Mouse (Mus musculus) liver, postnatal 0 days (tissue): Measurements from ENCODE around the gene Gm21985. TPM values are rescaled to one million over a fixed set of nuclear protein-coding genes. Genes with fewer than 3 reads are reported as not detected.
"Not testable (repeated sequence)": the region's sequence is repeated elsewhere in the genome, so short reads cannot be mapped to it uniquely, and the experiment has no call there.

Experiments
- ATAC-seq: fragments of 200-750 bp; cut with Nextera tagmentation; 2 replicates; pipeline ENCODE4 v1.8.0; 2017; ENCODE audit warnings: mild to moderate bottlenecking, moderate library complexity
- DNase-seq: peaks from one replicate; pipeline ENCODE4 v3.0.0-alpha.2; 2016
- H3K27ac ChIP-seq: fragments of 300-500 bp; sonication (generic); 2 replicates; pipeline ENCODE4 v1.5.1; 2014; ENCODE audit warnings: antibody characterized with exemption, moderate library complexity, mild to moderate bottlenecking, low read depth
- H3K27me3 ChIP-seq: fragments of 300-500 bp; sonication (generic); 2 replicates; pipeline ENCODE4 v1.6.1; 2014; ENCODE audit warnings: low read length, control low read depth, mixed read lengths; ENCODE audit not compliant: insufficient read depth
- H3K36me3 ChIP-seq: fragments of 300-500 bp; sonication (generic); replicated peaks from 2 replicates; pipeline ENCODE4 v1.6.1; 2014; ENCODE audit warnings: mild to moderate bottlenecking, control low read depth, low read length, moderate library complexity, mixed read lengths; ENCODE audit not compliant: insufficient read depth
- H3K4me1 ChIP-seq: fragments of 300-500 bp; sonication (generic); 2 replicates; pipeline ENCODE4 v1.6.1; 2014; ENCODE audit warnings: antibody characterized with exemption, mild to moderate bottlenecking, control low read depth; ENCODE audit not compliant: insufficient read depth
- H3K4me2 ChIP-seq: fragments of 300-500 bp; sonication (generic); 2 replicates; pipeline ENCODE4 v1.6.1; 2014; ENCODE audit warnings: low read depth, mild to moderate bottlenecking, low read length, moderate library complexity, mixed read lengths
- H3K4me3 ChIP-seq: fragments of 300-500 bp; sonication (generic); 2 replicates; pipeline ENCODE4 v1.5.1; 2014; ENCODE audit warnings: low read depth, low read length
- H3K9ac ChIP-seq: fragments of 300-500 bp; sonication (generic); replicated peaks from 2 replicates; pipeline ENCODE4 v1.6.1; 2014; ENCODE audit warnings: mild to moderate bottlenecking, moderate library complexity
- H3K9me3 ChIP-seq: fragments of 300-500 bp; sonication (generic); 2 replicates; pipeline ENCODE4 v1.6.1; 2016; ENCODE audit warnings: mild to moderate bottlenecking, control low read depth, low read length, mixed read lengths
- CTCF ChIP-seq: sonication (generic); IDR thresholded peaks from 2 replicates; pipeline ENCODE4 v1.5.1; 2016; ENCODE audit warnings: antibody characterized with exemption, low read depth
- EP300 ChIP-seq: IDR thresholded peaks from 2 replicates; pipeline ENCODE4 v1.6.1; 2016; ENCODE audit warnings: antibody characterized with exemption, low read depth, mild to moderate bottlenecking
- WGBS: fragments of 180-500 bp; shearing (Covaris S2); extraction: QIAGEN DNeasy Blood & Tissue Kit; methylation state at CpG from one replicate; pipeline ENCODE4 v1.1.7; 2014; ENCODE audit not compliant: insufficient replicate concordance; 5-methylcytosine and 5-hydroxymethylcytosine counted together
- polyA plus RNA-seq: library from polyadenylated mRNA; unstranded; fragments of >200 nt; fragmentation: Nextera tagmentation; extraction: Ambion mirVana; gene quantifications from 2 replicates; pipeline ENCODE4 v1.2.1, GENCODE M21; 2015

Gene Gm21985
- polyA plus RNA-seq, 1 experiment from 2014 or later: not detected

DNA sequence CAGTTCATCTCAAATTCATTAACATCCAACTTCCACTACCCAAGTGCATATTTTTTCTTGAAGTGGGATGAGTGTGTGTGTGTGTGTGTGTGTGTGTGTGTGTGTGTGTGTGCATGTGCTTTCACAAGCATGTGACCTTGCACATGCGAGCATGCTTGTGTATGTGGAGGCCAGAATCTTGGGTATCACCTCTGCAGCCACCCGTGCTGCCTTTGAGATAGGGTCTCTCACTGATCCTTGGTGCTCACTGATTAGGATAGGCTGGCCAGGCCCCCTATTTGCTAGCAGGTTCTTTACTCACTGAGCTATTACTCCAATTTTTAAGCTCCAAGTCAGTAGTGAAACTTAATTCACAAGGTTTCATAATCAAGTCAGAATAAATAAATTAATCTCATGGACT is 6.8 kb downstream of the Gm21985 start:
- Histone ChIP-seq H3K27ac (no peak overlapping the region), H3K4me3 (no peak overlapping the region), H3K4me2 (no peak overlapping the region), H3K27me3 (no peaks in the 10 kb centered on the region), H3K9me3 (no peaks in the 10 kb centered on the region), H3K36me3 (peaks cover 6% of the 10 kb centered on the region), H3K4me1 (peaks cover 5% of the 10 kb centered on the region), H3K9ac (no peak overlapping the region)
- ATAC-seq: 0 out of 2 replicates have a peak, but pooled peaks have one; percentile 12
- 40% methylated on average over 2 of the region's 2 CpGs for WGBS
- no peak for TF ChIP-seq CTCF
- no peak for TF ChIP-seq EP300
- DNase-seq: no peak

DNA sequence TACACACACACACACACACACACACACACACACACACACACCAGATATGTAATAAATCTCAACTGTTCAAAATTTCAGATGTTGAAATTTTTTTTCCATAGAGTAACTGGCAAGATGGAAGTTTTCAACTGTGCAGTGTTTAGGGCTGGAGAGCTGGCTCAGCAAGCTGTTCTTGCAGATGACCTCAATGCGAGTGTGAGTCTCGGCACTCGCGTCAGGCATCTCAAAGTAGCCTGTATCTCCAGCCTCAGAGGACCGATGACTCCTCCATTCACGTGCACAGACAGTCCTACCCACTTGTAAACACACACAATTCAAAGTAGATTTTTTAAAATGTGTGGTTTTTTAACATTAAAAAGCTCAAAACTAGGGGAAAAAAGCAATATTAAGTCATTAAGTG is 7.4 kb downstream of the Gm21985 start:
- Histone ChIP-seq H3K36me3 (peaks cover 6% of the 10 kb centered on the region), H3K9me3 (no peaks in the 10 kb centered on the region), H3K4me2 (no peak overlapping the region), H3K27ac (no peak overlapping the region), H3K27me3 (no peaks in the 10 kb centered on the region), H3K9ac (no peak overlapping the region), H3K4me1 (peaks cover 5% of the 10 kb centered on the region), H3K4me3 (no peak overlapping the region)
- DNase-seq (no peak), ATAC-seq (no peak)
- WGBS: 82% methylated on average over 6 of the region's 6 CpGs
- TF ChIP-seq CTCF (no peak), EP300 (no peak)

- Histone ChIP-seq H3K27ac (no peak overlapping the region), H3K9ac (no peak overlapping the region), H3K4me1 (no peaks in the 10 kb centered on the region)
Observed at GRCm38 (mm10) chr2:112276870-112277269, 10.8 kb downstream of the Gm21985 start.

DNA sequence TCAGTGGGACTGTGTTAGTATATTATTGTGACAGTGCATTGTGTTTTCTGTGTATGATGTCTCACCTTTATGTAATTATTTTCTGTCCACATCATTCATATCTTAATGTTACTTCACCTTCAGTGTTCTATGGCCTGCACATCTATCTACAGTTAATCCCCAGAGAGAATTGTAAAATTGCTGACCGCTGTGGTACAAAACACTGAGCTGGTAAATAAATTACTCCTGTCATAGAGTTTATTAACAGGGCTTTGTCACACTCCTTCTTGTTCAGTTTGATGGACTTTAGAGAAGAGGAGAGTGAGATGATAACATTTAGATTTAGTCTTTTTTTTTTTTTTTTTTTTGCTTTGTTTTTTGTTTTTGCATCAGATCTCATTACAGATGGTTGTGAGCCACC is 16.7 kb downstream of the Gm21985 start:
- Histone ChIP-seq H3K4me2 (no peak overlapping the region), H3K4me1 (peaks cover 17% of the 10 kb centered on the region), H3K36me3 (no peaks in the 10 kb centered on the region), H3K27me3 (no peaks in the 10 kb centered on the region), H3K9me3 (no peaks in the 10 kb centered on the region), H3K4me3 (no peak overlapping the region), H3K27ac (no peak overlapping the region), H3K9ac (no peak overlapping the region)
- TF ChIP-seq CTCF (no peak), EP300 (no peak)
- DNase-seq: no peak
- WGBS: 93% methylated on average over 1 of the region's 1 CpGs
- no peak for ATAC-seq

More at GRCm38 (mm10) chr2:112276870-112277269, 10.8 kb downstream of the Gm21985 start:
- TF ChIP-seq CTCF (no peak), EP300 (no peak)
- H3K36me3 ChIP-seq: peaks cover 2% of the 10 kb centered on the region; the same call in 1 of the 2 replicates
- H3K4me2 ChIP-seq: no peak overlapping the region
- H3K27me3 ChIP-seq: no peaks in the 10 kb centered on the region
- ATAC-seq: no peak
- no peak overlapping the region for H3K4me3 ChIP-seq
- no peak for DNase-seq
- 87% methylated on average over 3 of the region's 3 CpGs for WGBS
- H3K9me3 ChIP-seq: no peaks in the 10 kb centered on the region

DNA sequence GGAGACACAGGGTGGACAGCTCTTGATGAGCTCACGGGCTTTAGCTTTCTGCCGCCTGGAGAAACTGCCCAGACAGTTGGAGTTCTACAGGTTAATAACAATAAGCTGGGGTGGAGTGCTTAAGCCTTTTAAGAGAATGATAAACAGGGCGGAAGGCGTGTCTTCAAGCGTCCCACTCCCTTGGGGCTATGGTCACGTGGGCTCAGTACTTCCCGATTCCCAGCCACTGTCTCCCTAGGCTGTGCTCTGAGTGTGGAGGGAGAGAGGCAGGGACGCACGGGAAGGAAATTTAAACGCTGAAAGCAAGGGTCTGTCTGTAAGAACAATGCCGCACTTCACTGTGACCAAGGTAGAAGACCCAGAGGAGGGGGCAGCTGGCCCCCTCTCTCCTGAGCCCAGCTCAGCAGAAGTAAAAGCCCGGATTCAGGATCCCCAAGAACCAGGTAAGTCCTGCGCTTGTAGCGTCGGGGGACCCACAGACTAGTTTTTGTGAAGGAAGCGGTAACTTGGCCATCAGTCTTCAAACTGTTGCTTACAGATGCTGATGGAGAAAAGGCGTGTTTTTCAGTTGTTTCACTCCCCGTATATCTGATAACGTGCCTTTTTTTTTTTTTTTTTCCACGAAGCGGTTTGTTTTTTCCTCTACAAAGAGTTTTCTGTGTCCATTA is 18.4 kb downstream of the Gm21985 start:
- WGBS: 7% methylated on average over 21 of the region's 21 CpGs
- no peak overlapping the region for H3K27ac ChIP-seq
- H3K9ac ChIP-seq: peak overlapping the region; percentile 49
- peak overlapping the region; percentile 52 for H3K4me3 ChIP-seq
- DNase-seq (peak; percentile 43), ATAC-seq (peak; percentile 82)
- TF ChIP-seq EP300: 0 out of 2 replicates have a peak, but pooled peaks have one; percentile 19
- TF ChIP-seq CTCF: no peak
- peaks cover 17% of the 10 kb centered on the region for H3K4me1 ChIP-seq
- H3K9me3 ChIP-seq: no peaks in the 10 kb centered on the region
- no peaks in the 10 kb centered on the region for H3K27me3 ChIP-seq
- no peaks in the 10 kb centered on the region for H3K36me3 ChIP-seq
- H3K4me2 ChIP-seq: peak overlapping the region; percentile 76

DNA sequence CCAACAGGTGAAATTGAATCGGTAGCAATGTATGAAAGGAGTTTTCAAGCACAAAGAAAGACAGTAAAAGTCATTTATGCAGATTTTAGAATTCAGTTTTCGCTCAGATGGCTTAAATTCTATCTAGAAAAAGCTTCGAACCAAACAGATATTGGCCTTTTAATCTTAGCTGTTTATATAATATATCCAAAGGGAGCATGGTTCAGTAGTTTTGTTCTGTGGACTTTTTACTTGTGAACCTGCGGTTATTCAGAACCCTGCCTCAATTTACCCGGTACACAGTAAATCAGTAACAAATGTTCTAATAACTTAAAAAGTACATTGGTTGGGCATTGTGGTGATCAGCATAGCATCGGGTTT is 18.9 kb downstream of the Gm21985 start:
- TF ChIP-seq CTCF (no peak), EP300 (no peak)
- Histone ChIP-seq H3K27ac (no peak overlapping the region), H3K4me3 (peak overlapping the region; percentile 52), H3K36me3 (no peaks in the 10 kb centered on the region), H3K4me2 (peak overlapping the region; percentile 76), H3K27me3 (no peaks in the 10 kb centered on the region), H3K9ac (no peak overlapping the region; the same call in 1 of the 2 replicates), H3K4me1 (peaks cover 17% of the 10 kb centered on the region), H3K9me3 (no peaks in the 10 kb centered on the region)
- ATAC-seq: no peak
- DNase-seq: no peak
- WGBS: 61% methylated on average over 6 of the region's 6 CpGs

DNA sequence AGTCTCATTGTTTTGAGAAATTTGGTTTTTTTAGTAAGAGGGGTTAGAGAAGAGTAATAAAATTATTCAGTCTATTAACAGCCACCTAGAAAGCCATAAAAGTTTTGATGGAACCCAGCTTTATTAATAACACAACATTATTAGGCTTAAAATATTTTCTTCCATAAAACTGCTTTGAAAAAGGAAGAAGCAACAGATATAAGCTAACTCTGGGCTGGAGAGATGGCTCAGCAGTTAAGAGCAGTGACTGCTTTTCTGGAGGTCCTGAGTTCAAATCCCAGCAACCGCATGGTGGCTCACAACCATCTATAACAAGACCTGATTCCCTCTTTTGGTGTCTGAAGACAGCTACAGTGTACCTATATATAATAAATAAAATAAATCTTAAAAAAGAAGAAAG is 19.9 kb downstream of the Gm21985 start:
- ATAC-seq, H3K9ac ChIP-seq, H3K9me3 ChIP-seq, H3K4me3 ChIP-seq, H3K27ac ChIP-seq, H3K36me3 ChIP-seq, DNase-seq, H3K4me2 ChIP-seq, H3K27me3 ChIP-seq: not testable (repeated sequence)
- H3K4me1 ChIP-seq: peaks cover 17% of the 10 kb centered on the region
- 93% methylated on average over 1 of the region's 1 CpGs for WGBS
